Mouse (Mus musculus): ENCODE results near the gene Mfsd4b1. TPM values are rescaled to one million over a fixed set of nuclear protein-coding genes. Genes with fewer than 3 reads are reported as not detected.

Gene Mfsd4b1
- polyA plus RNA-seq, 1 experiment from 2014 or later: 0.26 TPM

- Histone ChIP-seq H3K4me1 (no peaks in the 10 kb centered on the region), H3K9ac (no peak overlapping the region), H3K27ac (no peak overlapping the region), H3K27me3 (replicated peaks) (0 out of 2 replicates have a peak, but pooled peaks cover 13% of the 10 kb centered on the region), H3K4me3 (no peak overlapping the region), H3K9me3 (no peaks in the 10 kb centered on the region), H3K4me2 (no peak overlapping the region), H3K36me3 (replicated peaks) (no peaks in the 10 kb centered on the region)
- no peak for ATAC-seq (replicated peaks)
- 85% methylated on average over 2 of the region's 2 CpGs for WGBS
These were observed 69.9 kb downstream of the Mfsd4b1 start for GRCm38 (mm10) chr10:39955163-39955562.

Other genes starting within 250 kb of the Mfsd4b1 start
- 4.7 and 4.9 TPM in 2 replicates for gene Mfsd4b4, start 126.0 kb downstream of the Mfsd4b1 start, polyA plus RNA-seq (2015; fragmentation: Nextera tagmentation; extraction: Ambion mirVana)
- 0.06 TPM in 1 of 2 replicates, not detected in the other for gene Mfsd4b2, start 98.3 kb downstream of the Mfsd4b1 start, polyA plus RNA-seq (2015; fragmentation: Nextera tagmentation; extraction: Ambion mirVana)
- gene Mfsd4b3, start 65.1 kb downstream of the Mfsd4b1 start, polyA plus RNA-seq (2015; fragmentation: Nextera tagmentation; extraction: Ambion mirVana): not detected in 2 replicates
- 0.08 TPM in 1 of 2 replicates, not detected in the other for gene Mfsd4b5, start 38.6 kb downstream of the Mfsd4b1 start, polyA plus RNA-seq (2015; fragmentation: Nextera tagmentation; extraction: Ambion mirVana)
- gene Slc16a10, start 117.0 kb upstream of the Mfsd4b1 start, polyA plus RNA-seq (2015; fragmentation: Nextera tagmentation; extraction: Ambion mirVana): 3.6 and 4.1 TPM in 2 replicates
- gene Rpf2, start 221.8 kb upstream of the Mfsd4b1 start, polyA plus RNA-seq (2015; fragmentation: Nextera tagmentation; extraction: Ambion mirVana): 61.9 and 63.6 TPM in 2 replicates
- 78.8 and 80.0 TPM in 2 replicates for gene Gtf3c6, start 232.8 kb upstream of the Mfsd4b1 start, polyA plus RNA-seq (2015; fragmentation: Nextera tagmentation; extraction: Ambion mirVana)